Mouse (Mus musculus) CH12F3 (cell line): ENCODE data around the gene Sp110.
"Not testable (repeated sequence)": the region's sequence is repeated elsewhere in the genome, so short reads cannot be mapped to it uniquely, and the experiment has no call there.

Experiments used
- in situ Hi-C: fragments of 300-500 bp; cut with MboI; formaldehyde crosslinking; loops from 2 replicates; pipeline ENCODE4 v1.14.3; 2020; ENCODE audit warnings: low sequenced_read_pairs

Gene Sp110

DNA sequence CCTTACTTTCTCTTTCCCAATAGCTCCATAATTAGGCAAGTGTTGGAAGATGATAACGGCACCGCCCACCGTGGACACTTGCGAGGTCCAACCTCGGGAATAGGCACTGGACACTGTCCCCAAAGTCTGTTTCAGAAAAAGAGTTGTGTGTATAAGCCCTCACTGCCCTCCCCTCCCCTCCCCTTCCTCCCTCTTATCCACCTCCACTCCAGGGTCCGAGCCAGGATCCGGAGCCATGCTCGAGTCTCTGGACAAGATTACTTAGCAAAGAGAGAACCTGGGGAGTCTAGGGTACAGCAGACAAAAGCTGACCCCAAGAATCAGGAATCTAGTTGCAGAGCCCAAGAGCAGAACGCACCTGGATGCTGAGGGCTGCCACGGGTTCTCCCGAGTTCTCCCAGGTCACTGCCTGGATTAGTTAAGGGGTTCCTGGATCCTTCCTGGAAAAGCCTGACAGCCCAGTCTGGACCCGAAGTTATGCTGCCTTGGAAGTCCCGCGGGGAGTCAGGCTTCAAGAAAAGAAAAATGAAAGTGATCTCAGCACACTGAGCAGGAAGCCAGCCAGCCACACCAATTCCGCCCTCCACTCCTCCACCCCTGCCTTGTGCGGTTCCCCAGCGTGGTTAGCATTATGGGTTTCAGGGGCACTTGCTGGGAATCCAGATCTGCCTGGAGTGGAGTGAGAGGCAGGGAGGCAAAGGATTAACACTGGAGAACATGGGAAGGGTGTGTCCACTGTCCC, at the start of gene Sp110:
Sp110 (minus strand) TSS at position 547 of the 742 bp plus-strand sequence.
- in situ Hi-C loops = loop anchor here (25.0 kb wide), 1 partner anchor 114 kb away; no protein-coding TSS in a partner anchor

GRCm38 (mm10) chr1:85638144-85638543, 39.5 kb upstream of the Sp110 start:
- in situ Hi-C loops = not testable (repeated sequence)

DNA sequence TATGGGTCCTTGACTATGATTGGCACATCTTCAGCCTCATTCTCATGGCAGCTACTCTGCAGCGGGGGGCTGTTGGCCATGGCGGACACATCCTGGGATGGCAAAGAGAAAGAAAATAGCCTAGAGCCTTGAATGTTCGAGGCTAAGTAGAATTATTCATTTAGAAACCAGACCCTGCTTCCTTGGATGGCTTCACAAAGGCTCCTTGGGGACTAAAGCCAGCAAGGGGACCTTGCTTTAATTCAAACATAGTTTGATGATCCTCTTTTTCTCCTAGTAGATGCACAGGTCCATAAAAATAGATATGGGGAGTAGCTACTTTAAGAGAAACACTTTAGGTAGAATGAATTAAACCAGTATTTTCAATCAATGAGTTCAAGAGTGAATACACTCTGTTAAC, 38.3 kb upstream of the Sp110 start:
- in situ Hi-C loops = not testable (repeated sequence)

GRCm38 (mm10) chr1:85618689-85619088, 20.1 kb upstream of the Sp110 start:
- in situ Hi-C loops = not testable (repeated sequence)

- in situ Hi-C loops = not testable (repeated sequence)
These were observed 18.5 kb upstream of the Sp110 start for GRCm38 (mm10) chr1:85617161-85617560.

DNA sequence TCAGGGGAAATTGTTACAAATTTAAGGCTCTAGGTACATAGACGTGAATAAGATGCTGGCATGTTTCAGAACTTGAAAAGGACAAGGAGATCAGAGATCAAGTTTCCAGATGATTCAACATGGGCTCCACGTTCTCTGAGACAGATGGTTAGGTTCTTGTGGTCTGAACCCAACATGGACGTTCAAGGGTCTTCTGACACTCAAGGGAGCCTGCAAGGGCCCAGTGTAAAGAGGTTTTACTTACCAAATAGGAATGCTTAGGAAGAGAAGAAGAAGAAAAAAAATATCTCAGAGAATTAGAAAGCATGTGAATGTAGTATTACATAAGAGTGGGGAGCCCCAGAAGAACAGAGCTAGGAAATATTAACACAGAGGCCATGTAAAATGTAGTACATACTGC, 17.2 kb upstream of the Sp110 start:
- in situ Hi-C loops = not testable (repeated sequence)

GRCm38 (mm10) chr1:85615096-85615495, 16.5 kb upstream of the Sp110 start:
- in situ Hi-C loops = not testable (repeated sequence)

DNA sequence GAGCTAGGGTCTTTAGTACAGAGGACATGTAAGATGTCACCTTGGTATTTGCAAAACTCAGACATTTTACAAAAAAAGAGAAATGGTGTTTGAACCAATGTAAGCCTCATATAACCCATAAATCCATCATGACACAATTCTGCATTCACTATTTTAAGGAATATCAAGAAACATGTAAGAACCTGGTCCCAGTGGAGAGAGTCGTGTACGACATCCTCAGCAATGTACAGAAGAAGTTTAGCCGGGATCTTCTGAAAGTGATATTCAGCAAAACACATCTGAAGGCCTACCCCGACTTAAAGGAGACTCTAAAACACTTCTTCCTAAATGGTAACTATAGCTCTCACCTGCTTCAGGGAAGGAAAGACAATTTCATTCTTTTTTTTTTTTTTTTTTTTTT, 12.0 kb upstream of the Sp110 start:
- in situ Hi-C loops = not testable (repeated sequence)

GRCm38 (mm10) chr1:85608361-85608760, 9.7 kb upstream of the Sp110 start:
- in situ Hi-C loops = not testable (repeated sequence)

DNA sequence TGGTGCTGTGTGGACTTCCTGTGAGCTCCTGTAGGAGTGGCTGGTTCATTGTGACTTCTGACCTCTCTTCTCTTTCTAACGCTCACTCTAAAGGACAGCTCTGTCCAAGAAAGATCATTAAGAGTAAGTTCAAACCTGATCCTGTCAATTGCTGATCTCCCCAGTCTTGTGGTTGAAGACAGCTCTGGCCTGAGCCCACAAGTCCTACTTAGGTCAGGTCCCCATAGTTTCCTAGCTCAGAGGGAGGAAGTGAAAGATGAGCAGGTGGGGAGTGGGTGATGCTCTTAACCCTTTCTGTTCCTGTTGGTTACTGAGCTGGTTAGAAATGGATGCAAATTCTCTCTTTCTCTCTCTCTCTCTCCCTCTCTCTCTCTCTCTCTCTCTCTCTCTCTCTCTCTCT, 5.7 kb upstream of the Sp110 start:
- in situ Hi-C loops = not testable (repeated sequence)

DNA sequence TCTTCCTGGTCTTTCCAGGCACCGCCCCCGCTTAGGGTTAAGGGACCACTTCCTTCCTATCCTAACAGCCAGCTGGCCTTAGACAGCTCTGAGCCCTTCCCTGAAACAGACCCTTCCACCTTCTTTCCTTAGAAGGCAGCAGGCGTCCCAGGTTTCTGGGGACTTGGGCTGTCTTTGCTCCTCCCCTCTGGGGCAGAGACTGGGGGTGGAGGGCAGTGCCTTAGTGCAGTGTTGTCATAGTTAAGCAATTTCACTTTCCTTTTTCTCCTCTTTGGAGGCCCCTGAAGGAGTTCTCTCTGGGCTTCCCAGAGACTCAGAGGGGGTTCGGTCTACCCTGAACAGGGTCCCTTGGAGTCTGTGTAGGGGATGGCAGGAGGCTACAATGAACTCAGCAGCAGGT, 2.2 kb upstream of the Sp110 start:
- in situ Hi-C loops = not testable (repeated sequence)

- in situ Hi-C loops = not testable (repeated sequence)
These were observed 1.5 kb upstream of the Sp110 start, which contains the start of gene Sp140 for GRCm38 (mm10) chr1:85600078-85600477. Gene Sp140 (plus strand): TSS chr1:85600378.

GRCm38 (mm10) chr1:85592526-85592925, 6.1 kb downstream of the Sp110 start:
- in situ Hi-C loops = loop anchor here (25.0 kb wide), 1 partner anchor 120 kb away; no protein-coding TSS in a partner anchor

DNA sequence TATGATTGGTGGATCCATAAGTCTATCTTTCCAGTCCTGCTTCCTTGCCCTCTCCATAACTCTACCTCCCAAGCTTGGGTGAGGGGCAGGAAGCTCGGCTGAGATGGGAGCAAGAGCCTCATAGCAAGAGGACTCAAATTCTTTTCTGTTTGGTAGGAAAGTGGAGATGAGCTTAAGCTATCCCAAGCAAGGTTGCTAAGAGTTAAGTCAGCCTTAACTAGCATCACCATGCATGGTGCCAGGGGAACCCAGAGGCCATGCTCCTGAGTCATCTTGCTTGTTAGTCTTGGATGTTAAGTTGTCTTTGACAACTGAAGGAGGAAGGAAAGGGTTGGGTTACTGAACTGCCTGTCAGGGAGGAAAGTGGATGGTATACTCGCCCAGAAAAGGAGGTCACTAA, 9.9 kb downstream of the Sp110 start:
- in situ Hi-C loops = loop anchor here (25.0 kb wide), 1 partner anchor 124 kb away; no protein-coding TSS in a partner anchor

GRCm38 (mm10) chr1:85581518-85581917, 17.1 kb downstream of the Sp110 start:
- in situ Hi-C loops = loop anchor here (25.0 kb wide), 1 partner anchor 131 kb away; no protein-coding TSS in a partner anchor

DNA sequence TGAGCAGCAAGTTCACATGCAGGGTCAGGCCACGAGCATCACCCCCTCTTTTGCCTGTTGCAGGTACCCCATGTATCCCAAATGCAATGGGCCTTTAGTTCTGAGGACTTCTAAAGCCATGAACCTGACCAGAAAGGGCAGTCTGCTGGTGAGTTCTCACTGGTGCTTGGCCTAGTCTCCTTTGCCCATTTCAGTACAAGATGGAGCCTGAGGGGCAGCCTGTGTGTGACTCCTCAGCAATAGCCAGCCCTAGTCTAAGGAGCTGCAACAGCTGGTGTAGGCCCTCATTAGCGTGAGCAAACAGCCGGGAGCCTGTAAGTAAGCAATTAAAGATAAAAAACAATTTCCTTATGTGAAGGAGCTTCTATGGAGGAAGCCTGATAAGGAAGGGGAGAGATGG, 18.0 kb downstream of the Sp110 start:
- in situ Hi-C loops = loop anchor here (25.0 kb wide), 1 partner anchor 132 kb away; no protein-coding TSS in a partner anchor

- in situ Hi-C loops = loop anchor here (25.0 kb wide), 1 partner anchor 132 kb away; no protein-coding TSS in a partner anchor
These were observed 18.5 kb downstream of the Sp110 start for GRCm38 (mm10) chr1:85580148-85580534.

GRCm38 (mm10) chr1:85579199-85580147, 19.1 kb downstream of the Sp110 start:
- in situ Hi-C loops = loop anchor here (25.0 kb wide), 1 partner anchor 133 kb away; no protein-coding TSS in a partner anchor

GRCm38 (mm10) chr1:85578372-85579010, 20.1 kb downstream of the Sp110 start:
- in situ Hi-C loops = loop anchor here (25.0 kb wide), 1 partner anchor 134 kb away; no protein-coding TSS in a partner anchor

GRCm38 (mm10) chr1:85575376-85575775, 23.2 kb downstream of the Sp110 start, which contains the start of gene G530012D18Rik:
Gene G530012D18Rik (plus strand): TSS chr1:85575676.
- in situ Hi-C loops = loop anchor here (25.0 kb wide), 1 partner anchor 137 kb away; no protein-coding TSS in a partner anchor
